Mouse (Mus musculus): ENCODE results near the gene Spock2. TPM values are rescaled to one million over a fixed set of nuclear protein-coding genes. Genes with fewer than 3 reads are reported as not detected.

Spock2 gene
- total and polyA plus RNA-seq, 3 experiments: 0.03 TPM; not detected in 2

- Histone ChIP-seq H3K36me3 (ENCODE audit: control insufficient read depth in 1 of 2, insufficient read depth in 2 of 2, low read length in 2 of 2) (no peaks in the 10 kb centered on the region), H3K27me3 (ENCODE audit: control insufficient read depth in 1 of 2, insufficient read depth in 2 of 2, low read length in 2 of 2) (no peaks in the 10 kb centered on the region; a peak in 2 of 4 replicates), H3K4me1 (ENCODE audit: control insufficient read depth in 1 of 2, insufficient read depth in 2 of 2, low read length in 2 of 2) (no peaks in the 10 kb centered on the region), H3K9me3 (replicated peaks; ENCODE audit: insufficient read depth, low read length) (no peaks in the 10 kb centered on the region), H3K27ac (ENCODE audit: control insufficient read depth, low read depth, low read length) (no peak overlapping the region), H3K79me2 (ENCODE audit: control insufficient read depth, insufficient read depth, low read length, poor library complexity) (no peaks in the 10 kb centered on the region), H3K9ac (ENCODE audit: control insufficient read depth, low read depth, low read length, poor library complexity, severe bottlenecking) (no peak overlapping the region), H3K4me3 (ENCODE audit: control insufficient read depth in 1 of 2, insufficient read depth in 1 of 2, low read depth in 2 of 2, low read length in 2 of 2) (no peak overlapping the region)
- TF ChIP-seq SIN3A (IDR thresholded peaks at IDR 0.05; ENCODE audit: low read length) (no peak), MAX (IDR thresholded peaks at IDR 0.05; ENCODE audit: low read length) (no peak), CTCF (IDR thresholded peaks at IDR 0.05 in 2 of 3, conservative IDR thresholded peaks at IDR 0.05 in 1 of 3; ENCODE audit: control insufficient read depth in 1 of 3, insufficient read depth in 1 of 3, low read depth in 2 of 3, low read length in 3 of 3, poor library complexity in 1 of 3, severe bottlenecking in 1 of 3) (no peak), USF1 (IDR thresholded peaks at IDR 0.05; ENCODE audit: low read depth, low read length) (no peak), NRF1 (IDR thresholded peaks at IDR 0.05; ENCODE audit: insufficient read depth, low read depth, low read length, poor library complexity, severe bottlenecking) (no peak), ZNF384 (IDR thresholded peaks at IDR 0.05; ENCODE audit: low read depth, low read length) (no peak), HCFC1 (IDR thresholded peaks at IDR 0.05; ENCODE audit: low read depth, low read length) (no peak), KAT2A (conservative IDR thresholded peaks at IDR 0.05; ENCODE audit: low read depth, low read length) (no peak), USF2 (IDR thresholded peaks at IDR 0.05; ENCODE audit: borderline replicate concordance in 1 of 2, insufficient read depth in 1 of 2, low read depth in 1 of 2, low read length in 2 of 2) (no peak), POLR2A (IDR thresholded peaks at IDR 0.05; ENCODE audit: control insufficient read depth in 1 of 2, insufficient read depth in 1 of 2, low read depth in 1 of 2, low read length in 2 of 2, poor library complexity in 1 of 2) (no peak), GATA1 (IDR thresholded peaks at IDR 0.05; ENCODE audit: low read depth, low read length) (no peak), NELFE (IDR thresholded peaks at IDR 0.05; ENCODE audit: low read depth, low read length) (no peak), MEF2A (IDR thresholded peaks at IDR 0.05; ENCODE audit: extremely low read depth, insufficient replicate concordance, low read depth, low read length, poor library complexity, severe bottlenecking) (no peak)
- DNase-seq (ENCODE audit: low read depth, low spot score): no peak
Observed at GRCm38 (mm10) chr10:60166068-60166467, 60.0 kb downstream of the Spock2 start.

- H3K79me2 ChIP-seq (ENCODE audit: control insufficient read depth, insufficient read depth, low read length, poor library complexity): no peaks in the 10 kb centered on the region
- TF ChIP-seq CTCF (IDR thresholded peaks at IDR 0.05 in 2 of 3, conservative IDR thresholded peaks at IDR 0.05 in 1 of 3; ENCODE audit: control insufficient read depth in 1 of 3, insufficient read depth in 1 of 3, low read depth in 2 of 3, low read length in 3 of 3, poor library complexity in 1 of 3, severe bottlenecking in 1 of 3): no peak
- TF ChIP-seq NRF1 (IDR thresholded peaks at IDR 0.05; ENCODE audit: insufficient read depth, low read depth, low read length, poor library complexity, severe bottlenecking): no peak
- TF ChIP-seq USF1 (IDR thresholded peaks at IDR 0.05; ENCODE audit: low read depth, low read length): no peak
- no peak for TF ChIP-seq MAFK (IDR thresholded peaks at IDR 0.05; ENCODE audit: borderline replicate concordance, low read depth, low read length)
- TF ChIP-seq KAT2A (conservative IDR thresholded peaks at IDR 0.05; ENCODE audit: low read depth, low read length): no peak
- no peak for TF ChIP-seq GABPA (IDR thresholded peaks at IDR 0.05; ENCODE audit: low read depth, low read length)
- TF ChIP-seq BHLHE40 (IDR thresholded peaks at IDR 0.05; ENCODE audit: borderline replicate concordance, low read depth, low read length): no peak
- no peak for TF ChIP-seq E2F4 (IDR thresholded peaks at IDR 0.05; ENCODE audit: borderline replicate concordance, low read depth, low read length)
- TF ChIP-seq JUND (IDR thresholded peaks at IDR 0.05; ENCODE audit: low read depth, low read length): no peak
- no peak for TF ChIP-seq SIN3A (IDR thresholded peaks at IDR 0.05; ENCODE audit: low read length)
- TF ChIP-seq ZKSCAN1 (IDR thresholded peaks at IDR 0.05; ENCODE audit: low read depth, low read length): no peak
- no peak for TF ChIP-seq RAD21 (IDR thresholded peaks at IDR 0.05; ENCODE audit: low read depth, low read length)
- no peak for TF ChIP-seq ZMIZ1 (IDR thresholded peaks at IDR 0.05; ENCODE audit: low read depth, low read length)
- TF ChIP-seq UBTF (IDR thresholded peaks at IDR 0.05; ENCODE audit: borderline replicate concordance, insufficient read depth, low read depth, low read length): no peak
- no peak for TF ChIP-seq NELFE (IDR thresholded peaks at IDR 0.05; ENCODE audit: low read depth, low read length)
- DNase-seq (ENCODE audit: low read depth, low spot score): no peak
- H3K4me1 ChIP-seq (ENCODE audit: control insufficient read depth in 1 of 2, insufficient read depth in 2 of 2, low read length in 2 of 2): no peaks in the 10 kb centered on the region
- H3K9ac ChIP-seq (ENCODE audit: control insufficient read depth, low read depth, low read length, poor library complexity, severe bottlenecking): no peak overlapping the region
- no peaks in the 10 kb centered on the region for H3K9me3 ChIP-seq (replicated peaks; ENCODE audit: insufficient read depth, low read length)
- H3K27me3 ChIP-seq (ENCODE audit: control insufficient read depth in 1 of 2, insufficient read depth in 2 of 2, low read length in 2 of 2): no peaks in the 10 kb centered on the region; a peak in 2 of 4 replicates
- no peaks in the 10 kb centered on the region for H3K36me3 ChIP-seq (ENCODE audit: control insufficient read depth in 1 of 2, insufficient read depth in 2 of 2, low read length in 2 of 2)
- no peak overlapping the region for H3K27ac ChIP-seq (ENCODE audit: control insufficient read depth, low read depth, low read length)
- H3K4me3 ChIP-seq (ENCODE audit: control insufficient read depth in 1 of 2, insufficient read depth in 1 of 2, low read depth in 2 of 2, low read length in 2 of 2): no peak overlapping the region
Observed at GRCm38 (mm10) chr10:60168306-60168705, 62.3 kb downstream of the Spock2 start.
